Mouse (Mus musculus) E14TG2a.4 (cell line): ENCODE data around the gene Ndufs7.

Source experiments
- CTCF ChIP-seq: conservative IDR thresholded peaks from 2 replicates; pipeline ENCODE4 v1.5.1; 2014; ENCODE audit warnings: low read length
- NANOG ChIP-seq: IDR thresholded peaks from 2 replicates; pipeline ENCODE4 v1.6.1; 2014; ENCODE audit warnings: borderline replicate concordance, low read length, mixed read lengths
- POU5F1 ChIP-seq: IDR thresholded peaks from 2 replicates; pipeline ENCODE4 v1.6.1; 2014; ENCODE audit warnings: low read length, borderline replicate concordance

- TF ChIP-seq CTCF (no peak), POU5F1 (no peak), NANOG (no peak)
These were observed 45.9 kb downstream of the Ndufs7 start for GRCm38 (mm10) chr10:80294788-80295303.
